Mouse (Mus musculus) cerebellum, adult 2 months (tissue): ENCODE data around the gene Cd52.

Experiments
- CTCF ChIP-seq: fragments of 200-500 bp; IDR thresholded peaks from 2 replicates; pipeline ENCODE4 v1.5.1; 2011; ENCODE audit warnings: low read depth, mild to moderate bottlenecking, control low read depth, low read length, moderate library complexity, borderline replicate concordance; ENCODE audit not compliant: insufficient read depth
- POLR2A ChIP-seq: fragments of 200-500 bp; IDR thresholded peaks from 2 replicates; pipeline ENCODE4 v1.6.1; 2011; ENCODE audit warnings: low read length, control low read depth, borderline replicate concordance; ENCODE audit not compliant: insufficient read depth

DNA sequence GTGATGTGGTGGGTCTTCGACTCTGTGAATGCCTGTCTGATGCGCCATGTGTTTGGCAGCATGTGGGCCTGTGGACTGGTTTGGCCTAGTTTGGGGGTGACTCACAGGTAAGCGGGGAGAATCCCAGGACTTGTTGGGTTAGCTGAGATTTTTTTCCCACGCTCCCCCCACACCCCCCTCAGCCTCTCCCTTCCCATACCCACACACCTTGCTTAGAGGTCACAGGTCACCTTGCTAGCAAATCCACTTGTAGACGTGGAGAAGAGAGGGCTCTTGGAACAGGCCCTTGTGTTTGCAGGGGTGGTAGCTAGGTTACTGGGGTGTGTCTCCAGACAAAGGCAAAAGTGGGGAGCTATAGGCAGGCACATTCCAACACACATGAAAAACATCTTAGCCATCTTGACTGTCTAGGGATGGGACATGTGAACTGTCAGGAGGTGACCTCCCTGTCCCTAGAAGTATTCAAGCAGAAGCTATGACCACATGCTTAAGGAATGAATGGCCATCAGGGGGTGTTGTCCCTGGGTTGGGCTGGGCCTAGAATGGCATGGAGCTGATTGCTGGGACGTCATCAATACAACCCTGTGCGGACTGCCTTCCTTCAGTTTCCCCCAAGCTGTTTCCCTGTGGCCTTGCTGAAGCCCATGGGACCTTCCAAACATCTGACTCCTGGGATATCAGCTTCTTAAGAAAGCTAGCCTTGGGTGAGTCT, 26.9 kb downstream of the Cd52 start:
- TF ChIP-seq CTCF: no peak
- TF ChIP-seq POLR2A: no peak
